Mouse (Mus musculus) ES-Bruce4 (cell line): ENCODE measurements around the gene Slc35b1. TPM values are rescaled to one million over a fixed set of nuclear protein-coding genes. Genes with fewer than 3 reads are reported as not detected.

Experiments used
- H3K27ac ChIP-seq: 2 replicates; pipeline ENCODE4 v1.5.1; 2012; ENCODE audit warnings: low read length, inconsistent platforms; ENCODE audit not compliant: insufficient read depth
- H3K27me3 ChIP-seq: 2 replicates; pipeline ENCODE4 v1.6.1; 2012; ENCODE audit warnings: mild to moderate bottlenecking, low read length, inconsistent platforms; ENCODE audit not compliant: control insufficient read depth, poor library complexity, insufficient read depth, severe bottlenecking
- H3K36me3 ChIP-seq: 2 replicates; pipeline ENCODE4 v1.6.1; 2012; ENCODE audit warnings: inconsistent platforms, mild to moderate bottlenecking, low read length, moderate library complexity; ENCODE audit not compliant: control insufficient read depth, poor library complexity, insufficient read depth, severe bottlenecking
- H3K4me1 ChIP-seq: one replicate; pipeline ENCODE4 v1.8.1; 2011; ENCODE audit warnings: low read length; ENCODE audit not compliant: control insufficient read depth, insufficient read depth
- H3K4me3 ChIP-seq: 2 replicates; pipeline ENCODE4 v1.5.1; 2011; ENCODE audit warnings: low read depth, mild to moderate bottlenecking, low read length
- H3K9ac ChIP-seq: 2 replicates; pipeline ENCODE4 v1.6.1; 2012; ENCODE audit warnings: low read depth, mild to moderate bottlenecking, inconsistent platforms; ENCODE audit not compliant: poor library complexity, severe bottlenecking
- H3K9me3 ChIP-seq: replicated peaks from 2 replicates; pipeline ENCODE4 v1.6.1; 2012; ENCODE audit warnings: mild to moderate bottlenecking, low read length, inconsistent platforms; ENCODE audit not compliant: control insufficient read depth, poor library complexity, insufficient read depth, severe bottlenecking
- CTCF ChIP-seq: IDR thresholded peaks from one replicate; pipeline ENCODE4 v1.8.1; 2011; ENCODE audit warnings: low read depth, low read length
- EP300 ChIP-seq: IDR thresholded peaks from 2 replicates; pipeline ENCODE4 v1.6.1; 2011; ENCODE audit warnings: low read depth, low read length; ENCODE audit not compliant: insufficient read depth
- POLR2A ChIP-seq: IDR thresholded peaks from one replicate; pipeline ENCODE4 v1.8.1; 2011; ENCODE audit warnings: low read length; ENCODE audit not compliant: insufficient read depth
- polyA plus RNA-seq: library from polyadenylated mRNA; stranded (reverse); fragments of >200 nt; gene quantifications from 2 replicates; pipeline ENCODE4 v1.2.4, GENCODE M21; 2011; ENCODE audit warnings: low read depth; ENCODE audit not compliant: missing spikeins, insufficient read depth, insufficient read length

The Slc35b1 gene
- polyA plus RNA-seq, 1 experiment: 47.7 TPM

- TF ChIP-seq POLR2A: no peak
- TF ChIP-seq EP300: no peak
- no peak for TF ChIP-seq CTCF
- H3K27ac ChIP-seq: no peak overlapping the region
- no peak overlapping the region for H3K9ac ChIP-seq
Observed at GRCm38 (mm10) chr11:95393500-95393816, 9.0 kb downstream of the Slc35b1 start.

GRCm38 (mm10) chr11:95394112-95394511 is 9.6 kb downstream of the Slc35b1 start:
- no peak overlapping the region for H3K9ac ChIP-seq
- no peaks in the 10 kb centered on the region for H3K4me1 ChIP-seq
- H3K27ac ChIP-seq: no peak overlapping the region
- H3K27me3 ChIP-seq: no peaks in the 10 kb centered on the region
- H3K36me3 ChIP-seq: peaks cover 17% of the 10 kb centered on the region
- no peaks in the 10 kb centered on the region for H3K9me3 ChIP-seq
- TF ChIP-seq POLR2A: no peak
- TF ChIP-seq CTCF: no peak
- no peak for TF ChIP-seq EP300
- H3K4me3 ChIP-seq: no peak overlapping the region

More at GRCm38 (mm10) chr11:95393500-95393816, 9.0 kb downstream of the Slc35b1 start:
- Histone ChIP-seq H3K4me3 (no peak overlapping the region), H3K36me3 (peaks cover 19% of the 10 kb centered on the region), H3K27me3 (no peaks in the 10 kb centered on the region), H3K9me3 (no peaks in the 10 kb centered on the region), H3K4me1 (no peaks in the 10 kb centered on the region)

GRCm38 (mm10) chr11:95396548-95396947 is 12.1 kb downstream of the Slc35b1 start:
- Histone ChIP-seq H3K9ac (no peak overlapping the region), H3K4me1 (no peaks in the 10 kb centered on the region), H3K4me3 (no peak overlapping the region), H3K36me3 (peaks cover 2% of the 10 kb centered on the region), H3K27ac (no peak overlapping the region), H3K9me3 (no peaks in the 10 kb centered on the region), H3K27me3 (no peaks in the 10 kb centered on the region)
- TF ChIP-seq EP300 (no peak), CTCF (no peak), POLR2A (no peak)

GRCm38 (mm10) chr11:95397843-95398835 is 13.6 kb downstream of the Slc35b1 start:
- no peaks in the 10 kb centered on the region for H3K4me1 ChIP-seq
- no peaks in the 10 kb centered on the region for H3K36me3 ChIP-seq
- H3K9ac ChIP-seq: no peak overlapping the region
- H3K27me3 ChIP-seq: no peaks in the 10 kb centered on the region
- no peak overlapping the region for H3K27ac ChIP-seq
- H3K4me3 ChIP-seq: no peak overlapping the region
- no peaks in the 10 kb centered on the region for H3K9me3 ChIP-seq
- TF ChIP-seq EP300 (no peak), CTCF (peak; percentile 88)

GRCm38 (mm10) chr11:95399520-95400020 is 15.1 kb downstream of the Slc35b1 start:
- peaks cover 3% of the 10 kb centered on the region for H3K4me1 ChIP-seq
- TF ChIP-seq EP300 (no peak), POLR2A (no peak), CTCF (no peak)
- no peaks in the 10 kb centered on the region for H3K27me3 ChIP-seq

GRCm38 (mm10) chr11:95401568-95401967 is 17.1 kb downstream of the Slc35b1 start:
- Histone ChIP-seq H3K27me3 (no peaks in the 10 kb centered on the region), H3K4me1 (peaks cover 3% of the 10 kb centered on the region), H3K4me3 (no peak overlapping the region), H3K9ac (no peak overlapping the region), H3K9me3 (no peaks in the 10 kb centered on the region), H3K27ac (no peak overlapping the region), H3K36me3 (no peaks in the 10 kb centered on the region)
- TF ChIP-seq POLR2A (no peak), CTCF (no peak), EP300 (no peak)

More at GRCm38 (mm10) chr11:95399520-95400020, 15.1 kb downstream of the Slc35b1 start:
- H3K9ac ChIP-seq: no peak overlapping the region
- H3K36me3 ChIP-seq: no peaks in the 10 kb centered on the region
- H3K4me3 ChIP-seq: no peak overlapping the region
- no peak overlapping the region for H3K27ac ChIP-seq
- no peaks in the 10 kb centered on the region for H3K9me3 ChIP-seq
